In genomic region chr15:51511319-51511718, GRCm38 (mm10) we compare ENCODE assay signal across 18 mouse cellular contexts.
DNase-seq lines count a peak whose midpoint lies in the region; ATAC-seq and TF ChIP-seq lines count a peak whose summit lies in the region.
"Had no signal": no experiment of that assay in that cellular context is flagged by ENCODE, and none has a peak within 500 bp of the region (broad histone marks: within the 10 kb centered on the region; RNA-seq: fewer than 3 reads in every experiment).

No protein-coding gene starts in this region.

- DNase-seq in hindbrain, embryonic 14.5 days (ENCODE audit: low spot score) = no peak
- peak; percentile 64 for DNase-seq in brain, embryonic 14.5 days (ENCODE audit: low read depth)
- DNase-seq in heart, adult 11 months = no peak
- no peak for DNase-seq in right cerebral cortex, adult 18-20 months
- DNase-seq: adrenal gland, postnatal 14 days; B cell, adult 2 months; cerebellum, adult 8-10 months; gastrocnemius, postnatal 36 days; heart, postnatal 10 days; kidney, adult 8-10 months; kidney, postnatal 25 days; lung, adult 2 months had no signal

- TF ChIP-seq CTCF in brain, embryonic 14.5 days (IDR thresholded peaks at IDR 0.05; ENCODE audit: borderline replicate concordance, extremely low read depth, insufficient read depth, insufficient read length) = no peak

- H3K4me1 ChIP-seq in hindbrain, embryonic 14.5 days (replicated peaks; ENCODE audit: control insufficient read depth, insufficient read depth, low read length) = no peaks in the 10 kb centered on the region
- H3K4me1 ChIP-seq in hindbrain, embryonic 16.5 days (ENCODE audit: control insufficient read depth, insufficient read depth, low read depth, low read length) = no peaks in the 10 kb centered on the region
- peaks cover 6% of the 10 kb centered on the region for H3K4me1 ChIP-seq in embryonic facial prominence, embryonic 13.5 days
- peaks cover 6% of the 10 kb centered on the region for H3K4me1 ChIP-seq in limb, embryonic 15.5 days
- H3K4me1 ChIP-seq: heart, embryonic 10.5 days had no signal

- H3K4me3 ChIP-seq in hindbrain, embryonic 14.5 days (replicated peaks; ENCODE audit: low read length) = no peak overlapping the region
- H3K4me3 ChIP-seq in hindbrain, embryonic 16.5 days (ENCODE audit: low read length) = no peak overlapping the region
- no peak overlapping the region for H3K4me3 ChIP-seq in embryonic facial prominence, embryonic 13.5 days
- no peak overlapping the region for H3K4me3 ChIP-seq in limb, embryonic 15.5 days
- H3K4me3 ChIP-seq: heart, embryonic 10.5 days; neural tube, embryonic 15.5 days had no signal

- H3K27ac ChIP-seq in hindbrain, embryonic 14.5 days = no peak overlapping the region
- H3K27ac ChIP-seq in hindbrain, embryonic 16.5 days (ENCODE audit: low read depth, low read length) = no peak overlapping the region
- H3K27ac ChIP-seq in embryonic facial prominence, embryonic 13.5 days = no peak overlapping the region
- H3K27ac ChIP-seq in limb, embryonic 15.5 days = peak overlapping the region; percentile 63
- H3K27ac ChIP-seq: heart, embryonic 10.5 days; macrophage; neural tube, embryonic 15.5 days had no signal

- WGBS in hindbrain, embryonic 14.5 days = 49% methylated on average over 5 of the region's 5 CpGs
- 37% methylated on average over 5 of the region's 5 CpGs for WGBS in hindbrain, embryonic 16.5 days
- 9% methylated on average over 5 of the region's 5 CpGs for WGBS in embryonic facial prominence, embryonic 13.5 days
- WGBS in limb, embryonic 15.5 days = 16% methylated on average over 5 of the region's 5 CpGs

- no peak for TF ChIP-seq POLR2A in brain, embryonic 14.5 days (IDR thresholded peaks at IDR 0.05; ENCODE audit: borderline replicate concordance, extremely low read depth, insufficient read depth, insufficient read length, poor library complexity, severe bottlenecking)

- no peaks in the 10 kb centered on the region for H3K27me3 ChIP-seq in hindbrain, embryonic 14.5 days (ENCODE audit: control insufficient read depth, insufficient read depth, low read length)
- H3K27me3 ChIP-seq in hindbrain, embryonic 16.5 days (replicated peaks; ENCODE audit: control insufficient read depth, insufficient read depth, low read length) = no peaks in the 10 kb centered on the region
- no peaks in the 10 kb centered on the region for H3K27me3 ChIP-seq in embryonic facial prominence, embryonic 13.5 days
- H3K27me3 ChIP-seq in limb, embryonic 15.5 days = no peaks in the 10 kb centered on the region
- H3K27me3 ChIP-seq: neural tube, embryonic 15.5 days had no signal

- H3K9ac ChIP-seq in hindbrain, embryonic 14.5 days = no peak overlapping the region
- H3K9ac ChIP-seq in hindbrain, embryonic 16.5 days (ENCODE audit: low read depth, low read length) = no peak overlapping the region
- H3K9ac ChIP-seq in embryonic facial prominence, embryonic 13.5 days = 0 out of 2 replicates have a peak overlapping the region, but pooled peaks have one; percentile 21
- H3K9ac ChIP-seq in limb, embryonic 15.5 days = no peak overlapping the region
- H3K9ac ChIP-seq: neural tube, embryonic 15.5 days had no signal

- ATAC-seq in hindbrain, embryonic 14.5 days (ENCODE audit: low FRiP score) = peak; percentile 48; the same call in 1 of the 2 replicates
- no peak for ATAC-seq in hindbrain, embryonic 16.5 days
- no peak for ATAC-seq in embryonic facial prominence, embryonic 13.5 days (ENCODE audit: insufficient number of reproducible peaks, insufficient read depth, low FRiP score, low TSS enrichment, low read depth)
- no peak for ATAC-seq in limb, embryonic 15.5 days (ENCODE audit: insufficient number of reproducible peaks, low FRiP score, low TSS enrichment, low read depth)

- no peak overlapping the region for H3K4me2 ChIP-seq in hindbrain, embryonic 14.5 days (replicated peaks)
- H3K4me2 ChIP-seq in hindbrain, embryonic 16.5 days (ENCODE audit: low read length) = no peak overlapping the region
- no peak overlapping the region for H3K4me2 ChIP-seq in embryonic facial prominence, embryonic 13.5 days
- H3K4me2 ChIP-seq in limb, embryonic 15.5 days = no peak overlapping the region
- H3K4me2 ChIP-seq: neural tube, embryonic 15.5 days had no signal

- no peaks in the 10 kb centered on the region for H3K36me3 ChIP-seq in hindbrain, embryonic 14.5 days (replicated peaks; ENCODE audit: control insufficient read depth, insufficient read depth)
- H3K36me3 ChIP-seq in hindbrain, embryonic 16.5 days (ENCODE audit: control insufficient read depth, insufficient read depth, low read length) = no peaks in the 10 kb centered on the region
- no peaks in the 10 kb centered on the region for H3K36me3 ChIP-seq in embryonic facial prominence, embryonic 13.5 days
- no peaks in the 10 kb centered on the region for H3K36me3 ChIP-seq in limb, embryonic 15.5 days
- H3K36me3 ChIP-seq: heart, embryonic 10.5 days; neural tube, embryonic 15.5 days had no signal

- no peaks in the 10 kb centered on the region for H3K9me3 ChIP-seq in hindbrain, embryonic 14.5 days (ENCODE audit: control insufficient read depth, low read length)
- no peaks in the 10 kb centered on the region for H3K9me3 ChIP-seq in hindbrain, embryonic 16.5 days (ENCODE audit: control insufficient read depth, low read length)
- H3K9me3 ChIP-seq in embryonic facial prominence, embryonic 13.5 days = no peaks in the 10 kb centered on the region
- no peaks in the 10 kb centered on the region for H3K9me3 ChIP-seq in limb, embryonic 15.5 days
- H3K9me3 ChIP-seq: heart, embryonic 10.5 days; neural tube, embryonic 15.5 days had no signal
